Mouse (Mus musculus): Measurements from ENCODE around the gene Ston2.

DNA sequence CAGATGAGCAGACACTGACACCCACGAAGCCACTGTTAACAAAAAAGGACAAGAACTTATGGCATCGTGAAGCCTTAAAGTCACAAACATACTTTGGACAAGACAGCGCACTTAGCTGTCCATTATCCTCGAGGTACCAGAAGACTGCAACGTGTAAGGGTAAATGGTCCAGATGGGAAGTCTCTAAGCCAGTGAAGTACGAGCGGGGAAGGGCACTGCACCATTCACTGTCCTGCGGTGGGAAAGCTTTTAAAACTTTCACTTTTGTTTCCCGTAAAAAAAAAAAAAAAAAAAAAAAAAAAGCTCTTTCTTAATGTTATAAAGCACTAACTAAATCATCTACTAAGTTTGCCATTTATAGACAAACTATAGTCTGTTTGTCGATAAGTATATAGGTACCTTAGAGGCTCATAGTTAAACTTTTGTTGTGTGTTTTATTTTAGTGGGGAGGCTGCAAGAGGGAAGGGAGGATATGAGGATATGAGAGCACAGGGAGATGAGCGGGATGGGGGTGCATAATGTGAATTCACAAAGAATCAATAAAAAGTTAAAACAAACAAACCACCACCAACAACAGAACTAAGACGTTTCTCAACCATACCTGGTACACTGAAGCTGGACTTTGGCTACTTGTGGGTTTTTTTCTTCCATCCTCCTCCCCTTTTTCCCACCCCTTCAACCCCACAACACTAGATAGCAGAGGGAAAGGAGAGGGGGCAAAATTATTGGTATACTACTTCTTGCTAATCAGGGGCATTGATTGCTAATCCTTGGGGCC lies 127.4 kb downstream of the Ston2 start:
- no peak for TF ChIP-seq CTCF (IDR thresholded peaks at IDR 0.05; ENCODE audit: low read depth, low read length)
- no peak for TF ChIP-seq POLR2A (IDR thresholded peaks at IDR 0.05; ENCODE audit: extremely low read depth, insufficient read depth, low read length)

Measured in liver, adult 2 months (tissue).